Mouse (Mus musculus): ENCODE data around the gene Rab8a.

DNA sequence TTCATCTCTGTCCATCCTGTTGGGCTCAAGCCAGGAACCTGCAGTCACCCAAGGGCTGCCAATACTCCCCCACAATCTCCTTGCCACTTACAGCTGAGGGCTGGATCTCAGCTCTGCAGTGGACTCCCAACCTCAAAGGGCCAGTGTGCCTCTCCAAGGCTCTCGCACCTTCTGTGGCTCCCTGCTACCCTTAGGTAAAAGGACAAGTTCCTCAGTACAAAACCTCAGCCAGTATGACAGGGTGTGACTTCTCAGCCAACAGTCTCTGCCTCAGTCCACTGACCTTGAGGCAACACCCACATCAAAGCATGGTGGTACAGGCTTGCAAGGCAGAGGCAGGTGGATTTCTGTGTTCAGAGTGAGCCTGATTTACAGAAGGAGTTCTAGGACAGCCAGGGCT, 50.8 kb downstream of the Rab8a start:
- TF ChIP-seq CTCF (IDR thresholded peaks at IDR 0.05; ENCODE audit: low read depth) (no peak), EP300 (optimal IDR thresholded peaks at IDR 0.05) (no peak)
